Mouse (Mus musculus) heart, postnatal 0 days (tissue): ENCODE measurements around the gene Mybpc3. TPM values are rescaled to one million over a fixed set of nuclear protein-coding genes. Genes with fewer than 3 reads are reported as not detected.
A peak's percentile ranks its signal among the peaks of the same experiment; 100 is the strongest.

Experiments used
- ATAC-seq: fragments of 200-750 bp; cut with Nextera tagmentation; 2 replicates; pipeline ENCODE4 v1.8.0; 2017; ENCODE audit warnings: low read depth, moderate number of reproducible peaks, moderate library complexity; ENCODE audit not compliant: insufficient read depth
- DNase-seq: peaks from one replicate; pipeline ENCODE4 v3.0.0-alpha.2; 2016; ENCODE audit warnings: low spot score
- H3K27ac ChIP-seq: fragments of 300-500 bp; sonication (generic); 2 replicates; pipeline ENCODE4 v1.5.1; 2014; ENCODE audit warnings: low read depth, mild to moderate bottlenecking
- H3K27me3 ChIP-seq: fragments of 300-500 bp; sonication (generic); 2 replicates; pipeline ENCODE4 v1.6.1; 2014; ENCODE audit warnings: low read length, mixed read lengths; ENCODE audit not compliant: control insufficient read depth, insufficient read depth
- H3K36me3 ChIP-seq: fragments of 300-500 bp; sonication (generic); replicated peaks from 2 replicates; pipeline ENCODE4 v1.6.1; 2014; ENCODE audit warnings: low read length, mixed read lengths; ENCODE audit not compliant: control insufficient read depth, insufficient read depth
- H3K4me1 ChIP-seq: fragments of 300-500 bp; sonication (generic); 2 replicates; pipeline ENCODE4 v1.6.1; 2014; ENCODE audit warnings: antibody characterized with exemption; ENCODE audit not compliant: control insufficient read depth, insufficient read depth
- H3K4me2 ChIP-seq: fragments of 300-500 bp; sonication (generic); 2 replicates; pipeline ENCODE4 v1.6.1; 2014; ENCODE audit warnings: low read depth, mild to moderate bottlenecking, low read length, moderate library complexity
- H3K4me3 ChIP-seq: fragments of 300-500 bp; sonication (generic); 2 replicates; pipeline ENCODE4 v1.5.1; 2014; ENCODE audit warnings: low read depth, low read length
- H3K9ac ChIP-seq: fragments of 300-500 bp; sonication (generic); replicated peaks from 2 replicates; pipeline ENCODE4 v1.6.1; 2014; ENCODE audit warnings: low read depth, low read length, mixed read lengths
- H3K9me3 ChIP-seq: fragments of 300-500 bp; sonication (generic); replicated peaks from 2 replicates; pipeline ENCODE4 v1.6.1; 2016; ENCODE audit warnings: low read length; ENCODE audit not compliant: control insufficient read depth
- CTCF ChIP-seq: IDR thresholded peaks from 2 replicates; pipeline ENCODE4 v1.5.1; 2016; ENCODE audit warnings: antibody characterized with exemption, control low read depth, low read depth
- EP300 ChIP-seq: IDR thresholded peaks from 2 replicates; pipeline ENCODE4 v1.6.1; 2016; ENCODE audit warnings: antibody characterized with exemption, low read depth
- WGBS: fragments of 180-500 bp; shearing (Covaris S2); extraction: QIAGEN DNeasy Blood & Tissue Kit; methylation state at CpG from one replicate; pipeline ENCODE4 v1.1.7; 2014; 5-methylcytosine and 5-hydroxymethylcytosine counted together
- polyA plus RNA-seq: library from polyadenylated mRNA; unstranded; fragments of >200 nt; fragmentation: Nextera tagmentation; extraction: Ambion mirVana; gene quantifications from 2 replicates; pipeline ENCODE4 v1.2.1, GENCODE M21; 2015
- total RNA-seq: library from RNA; depleted of rRNA; stranded (reverse); fragments of >200 nt; gene quantifications from 2 replicates; pipeline ENCODE4 v1.2.3, GENCODE M21; 2014; ENCODE audit warnings: low replicate concordance

Mybpc3 gene
- total and polyA plus RNA-seq, 2 experiments from 2014 or later, result 1,207 to 2,313 TPM

- ATAC-seq (no peak), DNase-seq (no peak)
- no peaks in the 10 kb centered on the region for H3K9me3 ChIP-seq
- 55% methylated on average over 19 of the region's 19 CpGs for WGBS
- H3K4me1 ChIP-seq, result peaks cover 20% of the 10 kb centered on the region; the same call in 1 of the 2 replicates
- no peaks in the 10 kb centered on the region for H3K27me3 ChIP-seq
- H3K4me3 ChIP-seq, result peak overlapping the region; percentile 65
- peak overlapping the region; percentile 79 for H3K4me2 ChIP-seq
- H3K9ac ChIP-seq, result peak overlapping the region; percentile 88
- H3K27ac ChIP-seq, result peak overlapping the region; percentile 98
- TF ChIP-seq EP300 (no peak), CTCF (no peak)
- peaks cover 41% of the 10 kb centered on the region for H3K36me3 ChIP-seq
Measured at GRCm38 (mm10) chr2:91119061-91119460, 1.1 kb downstream of the Mybpc3 start.

GRCm38 (mm10) chr2:91119551-91119950, 1.6 kb downstream of the Mybpc3 start:
- H3K4me2 ChIP-seq, result peak overlapping the region; percentile 79
- H3K27ac ChIP-seq, result peak overlapping the region; percentile 98
- H3K4me3 ChIP-seq, result peak overlapping the region; percentile 65
- no peaks in the 10 kb centered on the region for H3K9me3 ChIP-seq
- H3K27me3 ChIP-seq, result no peaks in the 10 kb centered on the region
- WGBS, result 34% methylated on average over 6 of the region's 6 CpGs
- peak overlapping the region; percentile 88 for H3K9ac ChIP-seq
- peak; percentile 2; the same call in 1 of the 2 replicates for ATAC-seq
- H3K4me1 ChIP-seq, result peaks cover 20% of the 10 kb centered on the region; the same call in 1 of the 2 replicates
- peaks cover 46% of the 10 kb centered on the region for H3K36me3 ChIP-seq
- peak; percentile 23 for DNase-seq
- no peak for TF ChIP-seq CTCF
- no peak for TF ChIP-seq EP300

GRCm38 (mm10) chr2:91120261-91120671, 2.3 kb downstream of the Mybpc3 start:
- no peak for TF ChIP-seq EP300
- DNase-seq, result no peak
- WGBS, result 31% methylated on average over 6 of the region's 6 CpGs
- Histone ChIP-seq H3K36me3 (peaks cover 53% of the 10 kb centered on the region), H3K4me1 (peaks cover 26% of the 10 kb centered on the region; the same call in 1 of the 2 replicates), H3K27me3 (no peaks in the 10 kb centered on the region), H3K9ac (peak overlapping the region; percentile 88), H3K9me3 (no peaks in the 10 kb centered on the region), H3K4me2 (peak overlapping the region; percentile 79), H3K4me3 (peak overlapping the region; percentile 65), H3K27ac (peak overlapping the region; percentile 98)
- ATAC-seq, result no peak

GRCm38 (mm10) chr2:91121011-91121410, 3.1 kb downstream of the Mybpc3 start:
- peaks cover 61% of the 10 kb centered on the region for H3K36me3 ChIP-seq
- no peak for ATAC-seq
- no peak for DNase-seq
- peak overlapping the region; percentile 65 for H3K4me3 ChIP-seq
- H3K9ac ChIP-seq, result peak overlapping the region; percentile 88
- peaks cover 31% of the 10 kb centered on the region for H3K4me1 ChIP-seq
- no peak for TF ChIP-seq EP300
- peak overlapping the region; percentile 98 for H3K27ac ChIP-seq
- peak overlapping the region; percentile 79 for H3K4me2 ChIP-seq
- H3K9me3 ChIP-seq, result no peaks in the 10 kb centered on the region
- H3K27me3 ChIP-seq, result no peaks in the 10 kb centered on the region
- 34% methylated on average over 6 of the region's 6 CpGs for WGBS

GRCm38 (mm10) chr2:91121497-91121896, 3.6 kb downstream of the Mybpc3 start:
- Histone ChIP-seq H3K4me2 (peak overlapping the region; percentile 79), H3K9ac (peak overlapping the region; percentile 88), H3K9me3 (no peaks in the 10 kb centered on the region), H3K27ac (peak overlapping the region; percentile 98), H3K36me3 (peaks cover 66% of the 10 kb centered on the region), H3K27me3 (no peaks in the 10 kb centered on the region), H3K4me1 (peaks cover 31% of the 10 kb centered on the region), H3K4me3 (peak overlapping the region; percentile 65)
- DNase-seq (no peak), ATAC-seq (no peak)
- 41% methylated on average over 8 of the region's 8 CpGs for WGBS
- TF ChIP-seq CTCF (no peak), EP300 (no peak)

GRCm38 (mm10) chr2:91123521-91123920, 5.6 kb downstream of the Mybpc3 start:
- WGBS, result 57% methylated on average over 6 of the region's 6 CpGs
- no peak overlapping the region for H3K27ac ChIP-seq

More at GRCm38 (mm10) chr2:91123521-91123920, 5.6 kb downstream of the Mybpc3 start:
- Histone ChIP-seq H3K4me3 (peak overlapping the region; percentile 65), H3K4me1 (peaks cover 28% of the 10 kb centered on the region), H3K4me2 (peak overlapping the region; percentile 79), H3K9ac (peak overlapping the region; percentile 88; the same call in 1 of the 2 replicates), H3K9me3 (no peaks in the 10 kb centered on the region), H3K27me3 (no peaks in the 10 kb centered on the region), H3K36me3 (peaks cover 85% of the 10 kb centered on the region)
- no peak for DNase-seq
- no peak for ATAC-seq
- TF ChIP-seq CTCF (no peak), EP300 (peak; percentile 11; the same call in 1 of the 2 replicates)
